Mouse (Mus musculus) embryonic facial prominence, embryonic 15.5 days (tissue): Measurements from ENCODE around the gene Vps37c. TPM values are rescaled to one million over a fixed set of nuclear protein-coding genes. Genes with fewer than 3 reads are reported as not detected.

Experiments used
- ATAC-seq: fragments of 200-750 bp; cut with Nextera tagmentation; 2 replicates; pipeline ENCODE4 v1.8.0; 2017; ENCODE audit warnings: low read depth, moderate TSS enrichment; ENCODE audit not compliant: insufficient number of reproducible peaks, low FRiP score, low TSS enrichment
- H3K27ac ChIP-seq: fragments of 300-500 bp; sonication (generic); replicated peaks from 2 replicates; pipeline ENCODE4 v1.5.1; 2015; ENCODE audit warnings: mild to moderate bottlenecking, inconsistent platforms
- H3K27me3 ChIP-seq: fragments of 300-500 bp; sonication (generic); 2 replicates; pipeline ENCODE4 v1.6.1; 2015; ENCODE audit warnings: inconsistent platforms
- H3K36me3 ChIP-seq: fragments of 300-500 bp; sonication (generic); 2 replicates; pipeline ENCODE4 v1.6.1; 2015; ENCODE audit warnings: mild to moderate bottlenecking, inconsistent platforms
- H3K4me1 ChIP-seq: fragments of 300-500 bp; sonication (generic); 2 replicates; pipeline ENCODE4 v1.6.1; 2015; ENCODE audit warnings: inconsistent platforms
- H3K4me2 ChIP-seq: fragments of 300-500 bp; sonication (generic); replicated peaks from 2 replicates; pipeline ENCODE4 v1.6.1; 2015; ENCODE audit warnings: mild to moderate bottlenecking, inconsistent platforms
- H3K4me3 ChIP-seq: fragments of 300-500 bp; sonication (generic); replicated peaks from 2 replicates; pipeline ENCODE4 v1.5.1; 2015; ENCODE audit warnings: mild to moderate bottlenecking, inconsistent platforms
- H3K9ac ChIP-seq: fragments of 300-500 bp; sonication (generic); 2 replicates; pipeline ENCODE4 v1.6.1; 2015; ENCODE audit warnings: inconsistent platforms
- H3K9me3 ChIP-seq: fragments of 300-500 bp; sonication (generic); replicated peaks from 2 replicates; pipeline ENCODE4 v1.6.1; 2016; ENCODE audit warnings: inconsistent platforms
- WGBS: fragments of 180-500 bp; shearing (Covaris S2); methylation state at CpG from one replicate; pipeline ENCODE4 v1.1.7; 2015; 5-methylcytosine and 5-hydroxymethylcytosine counted together
- polyA plus RNA-seq: library from polyadenylated mRNA; unstranded; fragments of >200 nt; fragmentation: Nextera tagmentation; extraction: Ambion mirVana; gene quantifications from 2 replicates; pipeline ENCODE4 v1.2.1, GENCODE M21; 2015

The Vps37c gene
- polyA plus RNA-seq, 1 experiment from 2014 or later: 47.0 TPM

GRCm38 (mm10) chr19:10758708-10759107 is 70.2 kb downstream of the Vps37c start:
- Histone ChIP-seq H3K36me3 (no peaks in the 10 kb centered on the region), H3K4me3 (no peak overlapping the region), H3K9ac (no peak overlapping the region), H3K4me2 (no peak overlapping the region), H3K27ac (no peak overlapping the region), H3K9me3 (no peaks in the 10 kb centered on the region), H3K4me1 (peaks cover 20% of the 10 kb centered on the region), H3K27me3 (no peaks in the 10 kb centered on the region)
- no peak for ATAC-seq
- WGBS: 39% methylated on average over 6 of the region's 6 CpGs

GRCm38 (mm10) chr19:10759525-10759924 is 71.0 kb downstream of the Vps37c start:
- H3K4me1 ChIP-seq: peaks cover 20% of the 10 kb centered on the region
- no peaks in the 10 kb centered on the region for H3K9me3 ChIP-seq
- H3K4me3 ChIP-seq: no peak overlapping the region
- H3K4me2 ChIP-seq: no peak overlapping the region
- H3K36me3 ChIP-seq: no peaks in the 10 kb centered on the region
- H3K27ac ChIP-seq: no peak overlapping the region
- no peak for ATAC-seq
- no peak overlapping the region for H3K9ac ChIP-seq
- no peaks in the 10 kb centered on the region for H3K27me3 ChIP-seq

- 72% methylated on average over 9 of the region's 9 CpGs for WGBS
- ATAC-seq: no peak
Measured at GRCm38 (mm10) chr19:10759983-10760831, 71.7 kb downstream of the Vps37c start.

GRCm38 (mm10) chr19:10761794-10762415 is 73.4 kb downstream of the Vps37c start:
- Histone ChIP-seq H3K36me3 (no peaks in the 10 kb centered on the region), H3K27ac (no peak overlapping the region), H3K27me3 (no peaks in the 10 kb centered on the region), H3K9me3 (no peaks in the 10 kb centered on the region), H3K4me1 (peaks cover 20% of the 10 kb centered on the region), H3K9ac (no peak overlapping the region), H3K4me2 (no peak overlapping the region), H3K4me3 (no peak overlapping the region)
- ATAC-seq: no peak
- WGBS: 77% methylated on average over 8 of the region's 8 CpGs

More at GRCm38 (mm10) chr19:10759983-10760831, 71.7 kb downstream of the Vps37c start:
- Histone ChIP-seq H3K9me3 (no peaks in the 10 kb centered on the region), H3K27ac (no peak overlapping the region; the same call in 1 of the 2 replicates), H3K4me3 (no peak overlapping the region), H3K36me3 (no peaks in the 10 kb centered on the region), H3K27me3 (no peaks in the 10 kb centered on the region), H3K4me2 (no peak overlapping the region), H3K9ac (no peak overlapping the region), H3K4me1 (peaks cover 20% of the 10 kb centered on the region)

GRCm38 (mm10) chr19:10762468-10762867 is 73.9 kb downstream of the Vps37c start:
- ATAC-seq: no peak
- no peak overlapping the region for H3K27ac ChIP-seq
- H3K36me3 ChIP-seq: no peaks in the 10 kb centered on the region
- H3K9ac ChIP-seq: no peak overlapping the region
- H3K4me1 ChIP-seq: peaks cover 24% of the 10 kb centered on the region
- WGBS: 56% methylated on average over 6 of the region's 6 CpGs
- H3K4me3 ChIP-seq: no peak overlapping the region
- H3K27me3 ChIP-seq: no peaks in the 10 kb centered on the region
- no peak overlapping the region for H3K4me2 ChIP-seq
- no peaks in the 10 kb centered on the region for H3K9me3 ChIP-seq

- H3K27ac ChIP-seq: no peak overlapping the region
- no peak overlapping the region for H3K4me3 ChIP-seq
- no peak for ATAC-seq
- no peak overlapping the region for H3K4me2 ChIP-seq
- H3K9ac ChIP-seq: no peak overlapping the region
- H3K27me3 ChIP-seq: no peaks in the 10 kb centered on the region
- H3K9me3 ChIP-seq: no peaks in the 10 kb centered on the region
- peaks cover 21% of the 10 kb centered on the region; the same call in 1 of the 2 replicates for H3K4me1 ChIP-seq
- H3K36me3 ChIP-seq: no peaks in the 10 kb centered on the region
- WGBS: 78% methylated on average over 21 of the region's 21 CpGs
Measured at GRCm38 (mm10) chr19:10763381-10764031, 75.0 kb downstream of the Vps37c start.

Other genes starting within 250 kb of the Vps37c start
- gene Lrrc10b, start 231.3 kb upstream of the Vps37c start, polyA plus RNA-seq: 1.9 and 2.4 TPM in 2 replicates
- gene Ppp1r32, start 205.8 kb upstream of the Vps37c start, polyA plus RNA-seq: 3.6 and 6.8 TPM in 2 replicates
- 43.1 and 49.5 TPM in 2 replicates for gene Cpsf7, start 163.5 kb upstream of the Vps37c start, polyA plus RNA-seq
- 53.6 and 58.6 TPM in 2 replicates for gene Sdhaf2, start 162.6 kb upstream of the Vps37c start, polyA plus RNA-seq
- gene Tmem216, start 132.5 kb upstream of the Vps37c start, polyA plus RNA-seq: 44.0 and 49.6 TPM in 2 replicates
- 24.5 and 25.8 TPM in 2 replicates for gene Cyb561a3, start 111.6 kb upstream of the Vps37c start, polyA plus RNA-seq
- 37.2 and 46.2 TPM in 2 replicates for gene Tmem138, start 111.4 kb upstream of the Vps37c start, polyA plus RNA-seq
- 338 and 340 TPM in 2 replicates for gene Ddb1, start 83.4 kb upstream of the Vps37c start, polyA plus RNA-seq
- 14.4 and 18.8 TPM in 2 replicates for gene Tkfc, start 83.1 kb upstream of the Vps37c start, polyA plus RNA-seq
- gene Vwce, start 54.5 kb upstream of the Vps37c start, polyA plus RNA-seq: 2.1 and 2.6 TPM in 2 replicates
- not detected in 2 replicates for gene Pga5, start 10.7 kb upstream of the Vps37c start, polyA plus RNA-seq
- gene Cd5, start 50.3 kb downstream of the Vps37c start, polyA plus RNA-seq: 0.81 and 1.3 TPM in 2 replicates
- gene Cd6, start 141.3 kb downstream of the Vps37c start, polyA plus RNA-seq: 0.05 TPM in 1 of 2 replicates, not detected in the other
- gene Slc15a3, start 151.0 kb downstream of the Vps37c start, polyA plus RNA-seq: 2.0 and 2.3 TPM in 2 replicates
- 82.1 and 82.5 TPM in 2 replicates for gene Tmem132a, start 181.2 kb downstream of the Vps37c start, polyA plus RNA-seq
- 133 and 139 TPM in 2 replicates for gene Tmem109, start 193.3 kb downstream of the Vps37c start, polyA plus RNA-seq
- gene Prpf19, start 206.5 kb downstream of the Vps37c start, polyA plus RNA-seq: 45.2 and 49.4 TPM in 2 replicates
- not detected in 2 replicates for gene Zp1, start 231.9 kb downstream of the Vps37c start, polyA plus RNA-seq
- 0.07 and 0.08 TPM in 2 replicates for gene Ptgdr2, start 248.4 kb downstream of the Vps37c start, polyA plus RNA-seq